Mouse (Mus musculus): ENCODE results near the gene Ear1.
"Not testable (repeated sequence)": the region's sequence is repeated elsewhere in the genome, so short reads cannot be mapped to it uniquely, and the experiment has no call there.

Gene Ear1

DNA sequence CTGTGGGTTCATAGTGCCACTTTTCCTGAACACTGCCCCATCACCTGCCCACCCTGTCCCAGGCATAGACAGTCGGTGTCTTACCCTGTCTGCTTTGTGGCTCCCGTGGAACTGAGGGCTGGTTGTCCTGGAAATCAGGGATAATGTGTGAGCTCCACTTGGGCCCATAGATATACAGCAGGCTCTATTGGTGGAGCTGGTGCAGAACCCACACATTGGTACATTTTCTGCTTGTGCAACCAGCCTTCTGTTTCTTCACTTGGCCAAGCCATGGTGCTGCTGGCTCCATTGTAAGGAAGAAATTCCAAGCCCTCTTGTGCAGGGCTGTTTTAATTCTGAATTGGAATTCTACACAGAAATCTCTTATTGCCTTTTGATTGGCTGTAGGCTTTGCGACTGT lies at the start of gene Ear1:
TSS of gene Ear1 (minus strand) at position 101 of the 400 bp plus-strand sequence.
- DNase-seq (ENCODE audit: low spot score in 2 of 2): not testable (repeated sequence)

DNA sequence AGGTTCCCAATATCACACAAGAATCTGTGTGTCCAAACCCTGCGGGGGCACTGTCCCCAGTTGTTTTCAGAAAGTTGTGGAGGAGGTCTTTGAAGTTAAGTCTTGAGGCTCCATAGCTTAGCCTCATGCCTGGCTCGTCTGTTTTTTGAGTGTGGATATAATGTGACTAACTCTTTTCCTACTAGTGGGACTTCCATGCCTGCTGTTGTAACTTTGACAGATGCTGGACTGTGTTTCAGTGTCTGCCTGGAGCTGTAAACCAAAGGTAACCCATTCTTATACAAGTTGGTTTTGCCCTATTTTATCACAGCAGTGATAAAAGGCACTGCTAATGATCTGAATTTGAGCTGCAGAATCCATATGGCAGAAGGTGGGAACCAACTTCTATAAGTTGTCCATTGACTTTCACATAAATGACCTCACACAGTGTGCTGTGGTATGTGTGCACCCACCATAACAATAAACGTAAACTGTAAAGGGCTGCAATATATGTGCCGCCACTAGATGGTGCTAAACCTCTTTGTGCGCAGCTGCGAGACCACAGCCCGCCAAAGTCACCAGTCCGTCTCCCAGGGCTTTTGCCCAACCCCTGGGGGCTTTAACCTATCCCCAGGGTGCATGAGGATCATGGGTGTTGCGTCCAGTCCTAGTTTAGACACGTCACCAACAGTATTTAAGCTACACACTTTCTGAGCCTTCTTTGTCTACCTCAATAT lies 49.5 kb upstream of the Ear1 start, which contains the start of gene Gm8113:
TSS of gene Gm8113 (plus strand) at position 703 of the 716 bp plus-strand sequence.
- DNase-seq (ENCODE audit: low spot score in 2 of 2): peak; percentile 3 to 45

DNA sequence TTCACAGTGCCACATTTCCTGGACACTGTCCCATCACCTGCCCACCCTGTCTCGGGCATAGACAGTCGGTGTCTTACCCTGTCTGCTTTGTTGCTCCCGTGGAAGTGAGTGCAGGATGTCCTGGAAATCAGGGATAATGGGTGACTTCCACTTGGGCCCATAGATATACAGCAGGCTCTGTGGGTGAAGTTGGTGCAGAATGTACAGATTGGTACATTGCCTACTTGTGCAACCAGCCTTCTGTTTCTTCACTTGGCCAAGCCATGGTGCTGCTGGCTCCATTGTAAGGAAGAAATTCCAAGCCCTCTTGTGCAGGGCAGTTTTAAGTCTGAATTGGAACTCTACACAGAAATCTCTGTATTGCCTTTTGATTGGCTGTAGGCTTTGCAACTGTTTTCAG lies 48.1 kb upstream of the Ear1 start, which contains the start of gene Ear10:
TSS of gene Ear10 (minus strand) at position 101 of the 400 bp plus-strand sequence.
- DNase-seq (ENCODE audit: low spot score in 2 of 2): not testable (repeated sequence)

DNA sequence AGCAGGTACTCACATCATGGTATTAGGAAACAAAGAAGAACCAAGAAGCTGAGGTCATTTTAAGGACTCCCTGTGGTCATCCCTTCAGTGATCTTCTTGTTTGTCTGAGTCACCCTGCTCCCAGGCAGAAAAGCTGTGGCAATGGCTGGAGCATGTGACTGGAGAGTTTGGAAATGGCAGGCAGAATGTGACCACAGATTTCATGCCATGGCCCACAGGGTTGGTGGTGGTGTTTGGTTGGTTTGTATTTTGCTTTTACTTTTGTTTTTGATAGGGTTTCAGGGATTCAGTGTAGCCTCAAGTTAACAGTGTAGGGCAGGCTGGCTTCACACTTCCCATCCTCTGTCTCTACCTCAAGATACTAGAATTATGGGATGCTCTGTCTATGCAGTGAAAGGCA lies 42.9 kb upstream of the Ear1 start:
- not testable (repeated sequence) for DNase-seq (ENCODE audit: low spot score in 2 of 2)

DNA sequence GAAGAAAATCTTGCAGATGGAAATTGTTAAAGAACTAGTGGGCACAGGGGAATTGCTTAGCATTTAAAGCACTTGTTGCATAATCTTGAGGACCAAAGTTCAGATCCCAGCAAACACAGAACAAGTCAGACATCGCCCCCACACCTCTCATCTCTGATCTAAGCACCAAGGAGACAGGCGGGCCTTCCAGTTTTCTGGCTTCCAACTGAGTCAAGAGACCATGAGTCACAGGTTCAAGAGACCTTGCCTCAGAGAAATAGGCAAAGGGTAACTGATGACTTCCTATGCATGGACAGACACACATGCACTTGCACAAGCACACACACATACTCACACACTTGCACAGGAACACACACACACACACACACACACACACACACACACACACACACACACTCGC lies 23.3 kb upstream of the Ear1 start:
- not testable (repeated sequence) for DNase-seq (ENCODE audit: low spot score in 2 of 2)

DNA sequence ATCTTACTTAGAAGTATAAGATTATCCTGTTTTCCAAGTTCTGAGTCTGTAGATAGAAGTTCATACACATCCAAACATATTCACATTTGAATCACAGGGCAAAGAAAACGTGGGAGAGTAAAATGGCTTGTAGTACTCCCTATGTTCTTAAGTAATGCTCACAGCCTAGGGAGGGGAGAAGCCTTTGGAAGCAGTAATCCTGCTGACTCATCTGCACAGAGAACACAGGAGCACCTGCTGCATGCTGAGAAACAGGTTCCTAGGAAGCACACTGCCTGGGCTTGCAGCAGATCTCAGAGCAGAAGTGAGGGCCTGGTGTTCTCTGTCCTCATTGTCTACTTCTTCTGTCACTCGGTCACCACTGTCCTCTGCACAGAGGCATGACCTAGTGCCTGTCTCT lies 20.0 kb upstream of the Ear1 start:
- not testable (repeated sequence) for DNase-seq (ENCODE audit: low spot score in 2 of 2)

DNA sequence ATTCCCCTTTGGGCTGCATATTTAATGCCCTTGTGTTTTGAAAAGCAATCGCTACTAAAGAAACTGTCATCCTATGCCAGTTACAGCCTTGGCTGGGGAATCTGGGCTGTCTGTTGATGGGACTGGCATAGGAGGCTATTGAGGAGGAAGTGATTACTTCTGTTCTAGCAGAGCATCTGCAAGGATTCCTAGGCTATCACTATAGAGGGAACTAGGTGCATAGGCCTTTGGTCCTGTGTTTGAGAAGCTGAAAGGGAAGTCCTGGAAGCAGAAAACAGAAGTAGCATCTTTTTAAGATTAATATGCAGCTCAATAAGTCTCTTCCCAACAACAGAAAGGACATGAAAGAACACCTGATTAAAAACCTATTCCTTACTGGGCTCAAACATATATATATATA lies 16.0 kb upstream of the Ear1 start:
- DNase-seq (ENCODE audit: low spot score in 2 of 2): not testable (repeated sequence)

DNA sequence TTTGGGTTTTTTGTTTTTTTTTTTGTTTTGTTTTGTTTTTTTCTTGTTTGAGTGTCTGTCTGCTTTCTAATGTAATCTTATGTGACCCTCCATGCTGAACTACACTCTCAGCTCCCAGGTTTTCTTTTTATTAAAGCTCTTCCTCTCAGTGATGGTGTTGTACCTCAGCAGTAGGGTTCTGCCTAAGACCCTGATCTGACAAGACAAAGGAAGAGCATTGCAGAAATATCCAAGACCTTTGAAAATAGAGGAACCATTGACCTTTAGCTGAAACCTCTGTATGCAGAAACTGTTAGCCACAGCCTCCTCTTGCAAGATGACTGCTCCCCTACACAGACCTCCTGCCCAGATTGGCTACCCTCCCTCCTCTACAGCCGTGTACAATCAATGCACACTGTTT lies 10.9 kb upstream of the Ear1 start:
- DNase-seq (ENCODE audit: low spot score in 2 of 2): not testable (repeated sequence)

DNA sequence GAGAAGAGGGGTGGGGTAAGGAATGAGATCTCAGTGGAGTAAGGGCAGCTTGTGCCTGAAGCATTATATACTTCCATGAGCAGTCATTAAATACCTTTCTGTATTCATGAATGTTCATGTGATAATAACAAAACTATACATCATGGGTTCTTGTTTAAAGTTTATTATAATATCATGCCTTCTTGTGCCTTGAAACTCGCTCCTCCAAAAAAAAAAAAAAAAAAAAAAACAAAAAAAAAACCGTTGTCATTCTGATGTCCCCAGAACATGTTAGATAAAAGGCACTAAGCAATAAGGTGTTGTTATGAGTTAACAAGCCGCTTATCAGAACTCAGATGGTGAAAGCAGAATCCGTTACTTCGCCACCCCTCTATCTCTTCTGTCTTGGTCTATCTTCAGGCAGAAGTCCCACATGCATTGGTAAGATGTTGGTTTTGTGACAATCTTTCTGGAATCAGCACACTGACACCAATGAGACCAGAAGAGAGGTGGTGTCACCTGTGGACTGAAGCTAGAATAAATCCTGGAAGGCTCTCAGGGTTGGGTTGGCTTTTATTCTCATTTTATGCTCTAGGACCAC lies 4.7 kb upstream of the Ear1 start:
- not testable (repeated sequence) for DNase-seq (ENCODE audit: low spot score in 2 of 2)

DNA sequence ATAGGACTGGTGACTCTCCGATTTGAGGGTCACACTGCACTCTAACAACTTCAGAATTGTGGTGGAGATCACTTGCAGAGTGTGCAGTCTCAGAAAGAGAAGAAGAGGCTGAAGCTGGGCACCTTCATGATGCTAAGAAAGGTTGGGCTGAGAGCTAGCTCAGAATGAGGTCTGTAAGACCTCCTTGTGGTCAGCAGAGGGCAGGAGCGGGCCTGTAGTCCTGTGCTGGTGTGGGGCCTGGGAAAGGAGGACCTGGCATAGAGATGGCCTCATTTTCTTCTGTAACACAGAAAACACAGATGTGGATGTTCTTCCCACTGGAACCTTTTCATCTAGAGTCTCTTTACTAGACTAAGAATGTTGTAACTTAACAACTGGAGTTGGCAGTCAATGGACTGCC lies 2.5 kb upstream of the Ear1 start:
- DNase-seq (ENCODE audit: low spot score in 2 of 2): not testable (repeated sequence)

DNA sequence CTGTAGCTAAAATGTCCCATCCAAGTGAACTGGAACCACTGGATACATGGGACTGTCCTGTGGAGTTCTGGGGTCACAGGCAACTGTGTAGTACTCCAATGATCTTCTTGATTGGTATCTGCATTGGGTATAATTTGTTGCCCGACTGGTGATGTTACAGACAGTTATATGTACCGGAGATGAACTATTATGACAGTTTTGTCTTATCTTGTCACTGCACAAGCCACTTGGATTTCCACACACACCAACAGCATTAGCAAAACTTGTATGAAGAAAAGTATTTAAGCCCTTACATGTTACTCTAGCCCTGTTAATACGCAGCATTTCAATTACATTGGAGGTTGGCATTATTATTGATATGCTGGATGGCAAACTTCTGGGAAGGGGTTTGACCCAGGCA lies 455 bp downstream of the Ear1 start:
- not testable (repeated sequence) for DNase-seq (ENCODE audit: low spot score in 2 of 2)

DNA sequence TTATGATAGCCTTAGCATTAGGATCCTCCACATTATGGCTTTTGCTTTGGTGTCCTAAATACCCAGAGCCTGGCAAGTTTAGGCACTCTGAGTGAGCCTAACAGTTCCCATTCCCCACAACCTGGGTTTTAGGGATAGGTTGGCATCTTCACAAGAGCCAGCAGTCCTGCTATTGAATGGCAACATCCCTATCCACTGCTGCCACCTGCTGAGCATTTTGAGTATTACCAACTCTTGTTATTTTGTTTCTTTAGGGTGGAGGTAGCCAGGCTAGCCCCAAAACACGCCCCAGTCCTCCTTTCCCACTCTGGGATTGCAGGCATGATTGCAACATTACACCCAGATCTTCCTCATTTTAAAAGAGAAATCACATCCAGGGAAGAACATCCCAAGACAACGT lies 14.8 kb downstream of the Ear1 start:
- DNase-seq (ENCODE audit: low spot score in 2 of 2): peak in 1 of 2 experiments; percentile 0

DNA sequence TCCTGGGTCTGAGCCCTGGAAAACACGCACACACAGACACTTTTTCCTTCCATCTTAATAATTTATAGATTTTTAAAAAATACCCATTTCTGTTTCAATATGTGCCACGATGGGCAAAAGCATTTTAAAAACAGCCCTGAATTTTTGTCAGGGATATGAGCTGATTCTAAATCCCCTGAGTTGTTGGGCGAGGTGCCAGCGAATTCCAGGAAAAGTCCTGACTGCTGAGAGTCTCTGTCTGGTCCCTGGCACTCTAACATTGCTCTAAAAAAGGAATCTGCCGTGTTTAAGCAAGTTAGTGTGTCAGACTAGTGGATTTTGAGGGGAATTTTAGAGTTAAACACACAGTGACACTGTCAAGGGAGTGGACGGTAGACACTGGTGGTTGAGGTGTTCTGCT lies 15.9 kb downstream of the Ear1 start:
- not testable (repeated sequence) for DNase-seq (ENCODE audit: low spot score in 2 of 2)

DNA sequence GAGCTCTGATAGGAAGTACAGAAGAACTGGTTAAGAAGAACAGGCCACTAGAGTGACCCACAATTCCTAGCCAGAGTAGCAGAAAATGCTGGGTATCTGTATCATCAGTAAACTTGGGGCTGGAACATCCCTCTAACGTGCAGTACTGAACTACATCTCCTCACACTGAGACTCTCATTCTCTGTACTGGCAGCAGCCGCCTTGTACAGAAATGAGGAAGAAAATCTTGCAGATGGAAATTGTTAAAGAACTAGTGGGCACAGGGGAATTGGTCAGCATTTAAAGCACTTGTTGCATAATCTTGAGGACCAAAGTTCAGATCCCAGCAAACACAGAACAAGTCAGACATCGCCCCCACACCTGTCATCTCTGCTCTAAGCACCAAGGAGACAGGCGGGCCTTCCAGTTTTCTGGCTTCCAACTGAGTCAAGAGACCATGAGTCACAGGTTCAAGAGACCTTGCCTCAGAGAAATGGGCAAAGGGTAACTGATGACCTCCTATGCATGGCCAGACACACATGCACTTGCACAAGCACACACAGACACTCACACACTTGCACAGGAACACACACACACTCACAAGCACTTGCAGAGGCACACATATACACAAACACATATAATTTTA lies 31.3 kb downstream of the Ear1 start:
- not testable (repeated sequence) for DNase-seq (ENCODE audit: low spot score in 2 of 2)

DNA sequence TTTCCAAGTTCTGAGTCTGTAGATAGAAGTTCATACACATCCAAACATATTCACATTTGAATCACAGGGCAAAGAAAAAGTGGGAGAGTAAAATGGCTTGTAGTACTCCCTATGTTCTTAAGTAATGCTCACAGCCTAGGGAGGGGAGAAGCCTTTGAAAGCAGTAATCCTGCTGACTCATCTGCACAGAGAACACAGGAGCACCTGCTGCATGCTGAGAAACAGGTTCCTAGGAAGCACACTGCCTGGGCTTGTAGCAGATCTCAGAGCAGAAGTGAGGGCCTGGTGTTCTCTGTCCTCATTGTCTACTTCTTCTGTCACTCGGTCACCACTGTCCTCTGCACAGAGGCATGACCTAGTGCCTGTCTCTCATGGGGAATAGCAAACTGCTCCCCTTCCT lies 34.3 kb downstream of the Ear1 start:
- not testable (repeated sequence) for DNase-seq (ENCODE audit: low spot score in 2 of 2)

DNA sequence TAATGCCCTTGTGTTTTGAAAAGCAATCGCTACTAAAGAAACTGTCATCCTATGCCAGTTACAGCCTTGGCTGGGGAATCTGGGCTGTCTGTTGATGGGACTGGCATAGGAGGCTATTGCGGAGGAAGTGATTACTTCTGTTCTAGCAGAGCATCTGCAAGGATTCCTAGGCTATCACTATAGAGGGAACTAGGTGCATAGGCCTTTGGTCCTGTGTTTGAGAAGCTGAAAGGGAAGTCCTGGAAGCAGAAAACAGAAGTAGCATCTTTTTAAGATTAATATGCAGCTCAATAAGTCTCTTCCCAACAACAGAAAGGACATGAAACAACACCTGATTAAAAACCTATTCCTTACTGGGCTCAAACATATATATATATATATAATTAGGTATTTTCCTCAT lies 40.0 kb downstream of the Ear1 start:
- DNase-seq (ENCODE audit: low spot score in 2 of 2): not testable (repeated sequence)

DNA sequence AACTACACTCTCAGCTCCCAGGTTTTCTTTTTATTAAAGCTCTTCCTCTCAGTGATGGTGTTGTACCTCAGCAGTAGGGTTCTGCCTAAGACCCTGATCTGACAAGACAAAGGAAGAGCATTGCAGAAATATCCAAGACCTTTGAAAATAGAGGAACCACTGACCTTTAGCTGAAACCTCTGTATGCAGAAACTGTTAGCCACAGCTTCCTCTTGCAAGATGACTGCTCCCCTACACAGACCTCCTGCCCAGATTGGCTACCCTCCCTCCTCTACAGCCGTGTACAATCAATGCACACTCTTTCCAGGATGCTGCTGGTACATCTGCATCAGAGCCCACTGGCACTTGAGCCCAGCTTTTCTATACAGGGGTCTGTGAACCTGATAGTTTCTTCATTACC lies 44.9 kb downstream of the Ear1 start:
- DNase-seq (ENCODE audit: low spot score in 2 of 2): peak in 1 of 2 experiments; percentile 14

DNA sequence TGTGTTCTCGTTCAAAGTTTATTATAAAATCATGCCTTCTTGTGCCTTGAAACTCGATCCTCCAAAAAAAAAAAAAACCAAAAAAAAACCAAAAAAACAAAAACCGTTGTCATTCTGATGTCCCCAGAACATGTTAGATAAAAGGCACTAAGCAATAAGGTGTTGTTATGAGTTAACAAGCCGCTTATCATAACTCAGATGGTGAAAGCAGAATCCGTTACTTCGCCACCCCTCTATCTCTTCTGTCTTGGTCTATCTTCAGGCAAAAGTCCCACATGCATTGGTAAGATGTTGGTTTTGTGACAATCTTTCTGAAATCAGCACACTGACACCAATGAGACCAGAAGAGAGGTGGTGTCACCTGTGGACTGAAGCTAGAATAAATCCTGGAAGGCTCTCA lies 51.1 kb downstream of the Ear1 start:
- DNase-seq (ENCODE audit: low spot score in 2 of 2): not testable (repeated sequence)

DNA sequence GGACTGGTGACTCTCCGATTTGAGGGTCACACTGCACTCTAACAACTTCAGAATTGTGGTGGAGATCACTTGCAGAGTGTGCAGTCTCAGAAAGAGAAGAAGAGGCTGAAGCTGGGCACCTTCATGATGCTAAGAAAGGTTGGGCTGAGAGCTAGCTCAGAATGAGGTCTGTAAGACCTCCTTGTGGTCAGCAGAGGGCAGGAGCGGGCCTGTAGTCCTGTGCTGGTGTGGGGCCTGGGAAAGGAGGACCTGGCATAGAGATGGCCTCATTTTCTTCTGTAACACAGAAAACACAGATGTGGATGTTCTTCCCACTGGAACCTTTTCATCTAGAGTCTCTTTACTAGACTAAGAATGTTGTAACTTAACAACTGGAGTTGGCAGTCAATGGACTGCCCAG lies 53.4 kb downstream of the Ear1 start:
- DNase-seq (ENCODE audit: low spot score in 2 of 2): not testable (repeated sequence)

DNA sequence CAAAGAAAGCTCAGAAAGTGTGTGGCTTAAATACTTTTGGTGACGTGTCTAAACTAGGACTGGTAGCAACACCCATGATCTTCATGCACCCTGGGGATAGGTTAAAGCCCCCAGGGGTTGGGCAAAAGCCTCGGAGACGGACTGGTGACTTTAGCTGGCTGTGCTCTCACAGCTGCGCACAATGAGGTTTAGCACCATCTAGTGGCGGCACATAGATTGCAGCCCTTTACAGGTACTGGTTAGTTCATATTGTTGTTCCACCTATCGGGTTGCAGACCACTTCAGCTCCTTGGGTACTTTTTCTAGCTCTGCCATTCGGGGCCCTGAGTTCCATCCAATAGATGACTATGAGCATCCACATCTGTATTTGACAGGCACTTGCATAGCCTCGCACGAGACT lies 62.9 kb downstream of the Ear1 start:
- DNase-seq (ENCODE audit: low spot score in 2 of 2): not testable (repeated sequence)

DNA sequence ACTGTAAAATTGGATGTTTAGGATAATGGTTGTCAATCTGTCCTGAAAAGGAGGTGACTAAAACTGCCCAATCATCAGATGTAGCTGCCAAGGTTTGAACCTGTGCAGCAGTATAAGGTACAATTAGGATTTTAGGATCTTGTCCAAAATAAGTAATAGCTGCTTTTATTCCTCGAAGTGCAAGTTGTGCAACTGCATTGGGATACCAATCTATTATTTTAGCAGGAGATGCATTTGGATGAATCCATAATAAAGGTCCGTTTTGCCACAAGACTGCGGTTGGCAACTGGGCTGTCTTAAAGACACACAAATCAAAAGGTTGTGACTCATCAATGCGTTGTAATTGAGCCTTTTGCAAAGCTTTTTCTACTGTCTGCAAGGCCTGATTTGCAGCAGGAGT lies 67.2 kb downstream of the Ear1 start:
- DNase-seq (ENCODE audit: low spot score in 2 of 2): not testable (repeated sequence)

DNA sequence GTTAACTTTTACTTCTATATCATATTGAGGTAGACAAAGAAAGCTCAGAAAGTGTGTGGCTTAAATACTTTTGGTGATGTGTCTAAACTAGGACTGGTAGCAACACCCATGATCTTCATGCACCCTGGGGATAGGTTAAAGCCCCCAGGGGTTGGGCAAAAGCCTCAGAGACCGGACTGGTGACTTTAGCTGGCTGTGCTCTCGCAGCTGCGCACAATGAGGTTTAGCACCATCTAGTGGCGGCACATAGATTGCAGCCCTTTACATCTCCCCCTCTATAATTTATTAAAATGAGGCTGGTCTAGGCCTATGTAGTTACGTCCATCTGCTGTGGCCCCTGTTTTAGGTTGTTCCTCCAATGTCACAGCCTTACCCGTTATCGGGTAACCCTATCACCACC lies 70.9 kb downstream of the Ear1 start:
- DNase-seq (ENCODE audit: low spot score in 2 of 2): not testable (repeated sequence)

Measured in heart, adult 9 months (tissue).